In genomic region chr19:44005025-44005424, GRCm38 (mm10) we compare ENCODE assay signal across 20 mouse cellular contexts. TPM values are rescaled to one million over a fixed set of nuclear protein-coding genes. Genes with fewer than 3 reads are reported as not detected.
"Had no signal": no experiment of that assay in that cellular context is flagged by ENCODE, and none has a peak within 500 bp of the region (broad histone marks: within the 10 kb centered on the region; RNA-seq: fewer than 3 reads in every experiment).

No protein-coding gene starts in this region.

- DNase-seq: gastrocnemius, adult 2 months; gastrocnemius, postnatal 10 days; gastrocnemius, postnatal 25 days; heart, adult 18-20 months; heart, postnatal 14 days; heart, postnatal 36 days; kidney, adult 11 months; kidney, adult 2 months; kidney, adult 9 months; kidney, postnatal 14 days; layer of hippocampus, adult 9-11 months; layer of hippocampus, postnatal 36 days; liver; liver, embryonic 13.5 days had no signal

RNA-seq across cellular contexts. Expression of gene Cpn1, which starts 18.7 kb away (rescaled TPM):
- total RNA-seq: gastrocnemius, adult 2 months; gastrocnemius, postnatal 10 days; gastrocnemius, postnatal 25 days; granulocyte monocyte progenitor cell, adult 5-6 weeks; heart, adult 18-20 months; hematopoietic stem cell, adult 5-6 weeks had no signal

RNA-seq across cellular contexts. Expression of gene Cyp2c23, which starts 24.0 kb away (rescaled TPM):
- total RNA-seq: gastrocnemius, adult 2 months; gastrocnemius, postnatal 10 days; gastrocnemius, postnatal 25 days; granulocyte monocyte progenitor cell, adult 5-6 weeks; heart, adult 8-10 months; hematopoietic stem cell, adult 5-6 weeks; hindbrain, postnatal 0 days; layer of hippocampus, adult 18-20 months; layer of hippocampus, adult 8-10 months; layer of hippocampus, postnatal 36 days had no signal
